Mouse (Mus musculus): ENCODE data around the gene Tectb. TPM values are rescaled to one million over a fixed set of nuclear protein-coding genes. Genes with fewer than 3 reads are reported as not detected.
"Not testable (repeated sequence)": the region's sequence is repeated elsewhere in the genome, so short reads cannot be mapped to it uniquely, and the experiment has no call there.

Gene Tectb
- polyA plus RNA-seq, 1 experiment from 2014 or later: not detected

DNA sequence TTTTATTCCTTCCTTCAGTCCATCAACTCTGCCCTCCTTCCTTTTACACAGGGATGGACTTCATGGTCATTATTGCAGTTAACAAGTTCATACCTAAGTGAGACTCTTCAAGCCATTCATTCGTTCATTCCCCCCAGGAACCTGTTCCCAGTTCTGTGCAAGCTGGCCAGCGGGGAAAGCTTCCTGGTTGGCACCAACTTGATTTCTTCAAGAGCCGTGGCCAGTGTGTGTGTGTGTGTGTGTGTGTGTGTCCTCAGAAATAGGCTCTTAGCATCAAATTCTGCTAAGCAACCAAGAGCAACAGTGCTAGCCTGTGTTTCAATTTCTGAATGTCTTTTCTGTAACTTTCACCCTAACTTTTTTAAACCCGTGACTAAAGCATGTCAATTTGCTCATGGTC is 14.6 kb upstream of the Tectb start:
- Histone ChIP-seq H3K27me3 (replicated peaks) (no peaks in the 10 kb centered on the region), H3K9me3 (peaks cover 11% of the 10 kb centered on the region; the same call in 1 of the 2 replicates), H3K9ac (no peak overlapping the region), H3K4me3 (no peak overlapping the region), H3K36me3 (no peaks in the 10 kb centered on the region), H3K4me1 (no peaks in the 10 kb centered on the region), H3K4me2 (no peak overlapping the region), H3K27ac (replicated peaks) (no peak overlapping the region)
- WGBS: 71% methylated on average over 4 of the region's 4 CpGs
- ATAC-seq (ENCODE audit: extremely low read depth, insufficient number of reproducible peaks, low FRiP score, low TSS enrichment): no peak

DNA sequence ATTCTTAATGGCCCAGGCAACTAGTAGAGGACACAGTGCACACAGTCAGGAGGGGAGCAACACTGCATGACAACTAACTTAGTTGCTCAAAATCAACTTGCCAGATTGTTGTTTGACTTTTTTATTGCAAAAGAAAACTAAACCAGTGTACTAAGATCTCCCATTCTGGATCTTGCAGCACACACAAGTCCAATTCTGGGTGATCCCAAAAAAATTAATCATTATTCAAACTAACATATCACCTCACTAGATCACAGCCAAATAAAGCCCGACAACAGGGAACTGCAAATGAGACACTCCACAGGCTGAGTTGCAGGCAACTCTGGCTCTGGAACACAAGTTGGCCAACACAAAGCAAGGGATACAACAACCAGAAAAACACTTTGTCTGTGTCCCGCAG is 13.8 kb upstream of the Tectb start:
- ATAC-seq (ENCODE audit: extremely low read depth, insufficient number of reproducible peaks, low FRiP score, low TSS enrichment): no peak
- Histone ChIP-seq H3K4me1 (no peaks in the 10 kb centered on the region), H3K9ac (no peak overlapping the region), H3K9me3 (peaks cover 11% of the 10 kb centered on the region; the same call in 1 of the 2 replicates), H3K4me2 (no peak overlapping the region), H3K27me3 (replicated peaks) (no peaks in the 10 kb centered on the region), H3K27ac (replicated peaks) (no peak overlapping the region), H3K4me3 (no peak overlapping the region), H3K36me3 (no peaks in the 10 kb centered on the region)
- WGBS: 80% methylated on average over 2 of the region's 2 CpGs

- WGBS: 37% methylated on average over 2 of the region's 2 CpGs
- no peaks in the 10 kb centered on the region for H3K4me1 ChIP-seq
- H3K27ac ChIP-seq (replicated peaks): no peak overlapping the region
- H3K27me3 ChIP-seq (replicated peaks): no peaks in the 10 kb centered on the region
- ATAC-seq (ENCODE audit: extremely low read depth, insufficient number of reproducible peaks, low FRiP score, low TSS enrichment): no peak
- H3K9ac ChIP-seq: no peak overlapping the region
- peaks cover 11% of the 10 kb centered on the region; the same call in 1 of the 2 replicates for H3K9me3 ChIP-seq
- no peak overlapping the region for H3K4me3 ChIP-seq
- no peaks in the 10 kb centered on the region for H3K36me3 ChIP-seq
- H3K4me2 ChIP-seq: no peak overlapping the region
Observed at GRCm38 (mm10) chr19:55167741-55168140, 12.8 kb upstream of the Tectb start.

DNA sequence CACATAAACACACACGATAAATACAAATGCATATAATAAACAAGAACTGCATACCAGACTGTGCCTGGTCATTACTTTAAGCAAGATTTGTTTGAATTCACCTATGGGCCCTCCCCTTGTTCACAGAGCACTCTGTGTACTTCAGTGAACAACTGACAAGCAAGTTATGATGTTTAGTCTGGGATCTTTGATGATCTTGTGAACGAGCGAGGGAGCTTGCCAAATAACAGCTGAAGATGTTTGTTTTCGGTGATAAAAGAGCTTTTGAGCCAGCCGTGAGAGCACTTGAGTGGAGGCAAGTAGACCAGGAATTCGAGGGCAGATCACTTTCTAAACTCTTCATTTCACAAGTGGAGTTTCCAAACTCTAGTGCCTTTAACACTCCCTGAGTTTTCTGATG is 12.2 kb upstream of the Tectb start:
- no peak overlapping the region for H3K4me2 ChIP-seq
- H3K36me3 ChIP-seq: no peaks in the 10 kb centered on the region
- 58% methylated on average over 6 of the region's 6 CpGs for WGBS
- H3K27me3 ChIP-seq (replicated peaks): no peaks in the 10 kb centered on the region
- H3K27ac ChIP-seq (replicated peaks): no peak overlapping the region
- no peak overlapping the region for H3K4me3 ChIP-seq
- H3K4me1 ChIP-seq: no peaks in the 10 kb centered on the region
- no peak overlapping the region for H3K9ac ChIP-seq
- H3K9me3 ChIP-seq: peaks cover 11% of the 10 kb centered on the region; the same call in 1 of the 2 replicates
- no peak for ATAC-seq (ENCODE audit: extremely low read depth, insufficient number of reproducible peaks, low FRiP score, low TSS enrichment)

- H3K4me1 ChIP-seq; ATAC-seq (ENCODE audit: extremely low read depth, insufficient number of reproducible peaks, low FRiP score, low TSS enrichment); H3K4me3 ChIP-seq; H3K27me3 ChIP-seq (replicated peaks); H3K4me2 ChIP-seq; H3K36me3 ChIP-seq; H3K9ac ChIP-seq; H3K27ac ChIP-seq (replicated peaks): not testable (repeated sequence)
- H3K9me3 ChIP-seq: peaks cover 11% of the 10 kb centered on the region; the same call in 1 of the 2 replicates
- 75% methylated on average over 8 of the region's 8 CpGs for WGBS
Observed at GRCm38 (mm10) chr19:55169236-55169729, 11.2 kb upstream of the Tectb start.

- Histone ChIP-seq H3K4me3 (no peak overlapping the region), H3K27ac (replicated peaks) (no peak overlapping the region), H3K9ac (no peak overlapping the region), H3K36me3 (no peaks in the 10 kb centered on the region), H3K27me3 (replicated peaks) (no peaks in the 10 kb centered on the region), H3K9me3 (peaks cover 11% of the 10 kb centered on the region; the same call in 1 of the 2 replicates), H3K4me2 (no peak overlapping the region), H3K4me1 (no peaks in the 10 kb centered on the region)
- ATAC-seq (ENCODE audit: extremely low read depth, insufficient number of reproducible peaks, low FRiP score, low TSS enrichment): no peak
Observed at GRCm38 (mm10) chr19:55170399-55170798, 10.1 kb upstream of the Tectb start.

GRCm38 (mm10) chr19:55171585-55171984 is 8.9 kb upstream of the Tectb start:
- 63% methylated on average over 1 of the region's 1 CpGs for WGBS
- ATAC-seq (ENCODE audit: extremely low read depth, insufficient number of reproducible peaks, low FRiP score, low TSS enrichment): no peak

GRCm38 (mm10) chr19:55177143-55177542 is 3.4 kb upstream of the Tectb start:
- 86% methylated on average over 3 of the region's 3 CpGs for WGBS
- H3K4me1 ChIP-seq: no peaks in the 10 kb centered on the region
- H3K4me3 ChIP-seq: no peak overlapping the region
- no peak for ATAC-seq (ENCODE audit: extremely low read depth, insufficient number of reproducible peaks, low FRiP score, low TSS enrichment)
- H3K27me3 ChIP-seq (replicated peaks): 0 out of 2 replicates have a peak, but pooled peaks cover 3% of the 10 kb centered on the region
- H3K27ac ChIP-seq (replicated peaks): no peak overlapping the region
- no peaks in the 10 kb centered on the region for H3K36me3 ChIP-seq
- no peak overlapping the region for H3K4me2 ChIP-seq
- no peak overlapping the region for H3K9ac ChIP-seq
- no peaks in the 10 kb centered on the region for H3K9me3 ChIP-seq

More at GRCm38 (mm10) chr19:55171585-55171984, 8.9 kb upstream of the Tectb start:
- Histone ChIP-seq H3K9ac (no peak overlapping the region), H3K27ac (replicated peaks) (no peak overlapping the region), H3K27me3 (replicated peaks) (no peaks in the 10 kb centered on the region), H3K4me3 (no peak overlapping the region), H3K9me3 (peaks cover 11% of the 10 kb centered on the region; the same call in 1 of the 2 replicates), H3K36me3 (no peaks in the 10 kb centered on the region), H3K4me2 (no peak overlapping the region), H3K4me1 (no peaks in the 10 kb centered on the region)

DNA sequence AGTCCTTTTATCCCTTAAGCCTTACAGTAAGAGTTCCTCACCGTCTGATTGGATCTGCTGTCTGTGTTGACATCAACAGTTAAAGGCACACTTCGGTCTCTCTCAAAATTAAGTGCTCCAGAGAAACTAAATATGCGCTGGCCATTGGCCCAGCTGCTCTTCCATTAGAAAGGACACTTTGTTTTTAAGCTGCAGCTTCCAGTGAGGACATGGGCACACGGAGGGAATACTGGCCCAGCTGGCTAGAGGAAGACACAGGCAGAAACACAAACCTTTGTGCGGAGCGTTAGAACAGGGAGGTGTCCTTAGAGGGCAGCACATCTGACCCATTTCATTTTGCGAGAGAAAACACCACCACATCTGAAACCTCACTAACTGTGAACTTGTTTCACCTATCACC is 3.9 kb downstream of the Tectb start:
- H3K4me2 ChIP-seq: no peak overlapping the region
- H3K27me3 ChIP-seq (replicated peaks): 0 out of 2 replicates have a peak, but pooled peaks cover 3% of the 10 kb centered on the region
- H3K9me3 ChIP-seq: no peaks in the 10 kb centered on the region
- no peaks in the 10 kb centered on the region for H3K36me3 ChIP-seq
- 68% methylated on average over 7 of the region's 7 CpGs for WGBS
- ATAC-seq (ENCODE audit: extremely low read depth, insufficient number of reproducible peaks, low FRiP score, low TSS enrichment): no peak
- no peak overlapping the region for H3K9ac ChIP-seq
- no peak overlapping the region for H3K27ac ChIP-seq (replicated peaks)
- no peaks in the 10 kb centered on the region for H3K4me1 ChIP-seq
- no peak overlapping the region for H3K4me3 ChIP-seq

DNA sequence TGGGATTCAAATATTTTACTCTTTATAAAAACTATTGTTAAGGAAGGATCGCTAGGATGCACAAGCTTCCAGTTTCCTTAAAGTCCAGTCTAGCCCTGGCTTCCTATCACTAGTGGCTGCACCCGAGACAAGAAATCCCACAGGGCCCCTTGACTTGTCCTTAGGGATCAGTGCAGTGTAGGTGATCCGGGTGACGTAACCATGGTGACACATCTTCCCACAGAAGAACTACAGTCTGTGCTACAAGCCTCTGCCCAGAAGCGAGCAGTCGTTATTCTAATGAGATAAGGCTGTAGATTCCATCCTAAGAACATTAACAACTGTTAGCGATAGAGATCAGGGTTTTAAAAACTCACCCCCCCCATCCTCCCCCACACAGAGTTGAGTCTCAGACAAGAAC is 4.5 kb downstream of the Tectb start:
- Histone ChIP-seq H3K9me3 (no peaks in the 10 kb centered on the region), H3K27me3 (replicated peaks) (0 out of 2 replicates have a peak, but pooled peaks cover 3% of the 10 kb centered on the region), H3K36me3 (no peaks in the 10 kb centered on the region), H3K4me2 (no peak overlapping the region), H3K4me3 (no peak overlapping the region), H3K27ac (replicated peaks) (no peak overlapping the region), H3K4me1 (peaks cover 5% of the 10 kb centered on the region; the same call in 1 of the 2 replicates), H3K9ac (no peak overlapping the region)
- WGBS: 60% methylated on average over 7 of the region's 7 CpGs
- ATAC-seq (ENCODE audit: extremely low read depth, insufficient number of reproducible peaks, low FRiP score, low TSS enrichment): no peak

DNA sequence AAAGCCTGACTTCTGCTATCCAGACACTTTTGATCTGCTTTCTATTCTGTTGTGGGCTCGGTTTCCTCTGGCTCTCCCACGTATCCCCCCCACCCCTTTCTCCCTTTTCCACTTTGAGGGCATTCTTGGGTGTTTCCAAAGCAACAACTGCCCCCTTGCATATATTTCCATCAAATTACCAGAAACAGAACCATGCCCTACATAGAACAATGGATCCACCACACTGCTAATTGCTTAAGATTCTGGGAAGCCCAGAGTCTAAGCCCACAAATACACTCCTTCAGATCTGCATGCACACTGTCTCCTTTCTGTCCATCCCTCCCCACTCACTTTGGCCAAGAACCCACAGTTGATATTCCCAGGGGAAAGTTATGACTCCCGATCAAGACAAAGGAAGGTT is 5.1 kb downstream of the Tectb start:
- Histone ChIP-seq H3K36me3 (no peaks in the 10 kb centered on the region), H3K4me3 (no peak overlapping the region), H3K4me2 (no peak overlapping the region), H3K27ac (replicated peaks) (no peak overlapping the region), H3K9me3 (no peaks in the 10 kb centered on the region), H3K27me3 (replicated peaks) (0 out of 2 replicates have a peak, but pooled peaks cover 3% of the 10 kb centered on the region), H3K4me1 (peaks cover 7% of the 10 kb centered on the region; the same call in 1 of the 2 replicates), H3K9ac (no peak overlapping the region)
- no peak for ATAC-seq (ENCODE audit: extremely low read depth, insufficient number of reproducible peaks, low FRiP score, low TSS enrichment)
- WGBS: 59% methylated on average over 3 of the region's 3 CpGs

DNA sequence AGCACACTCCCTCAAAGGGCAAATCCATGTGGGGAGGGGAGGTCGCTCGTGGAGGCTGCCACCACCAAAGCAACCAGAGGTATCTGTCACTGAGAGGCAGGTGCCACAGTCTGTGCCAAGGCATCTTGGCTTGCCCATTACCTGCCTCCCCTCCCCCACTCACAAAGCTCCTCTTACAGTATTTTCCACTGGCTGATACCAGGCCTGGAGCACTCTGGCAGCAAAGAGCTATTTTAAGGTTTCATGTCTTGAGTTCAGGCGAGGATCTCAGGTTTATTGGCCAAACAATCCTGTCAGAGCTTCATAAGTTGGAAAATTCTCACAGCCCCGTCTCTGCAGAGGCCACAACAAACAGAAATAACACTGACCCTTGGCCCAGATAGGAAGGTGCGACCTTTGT is 9.5 kb downstream of the Tectb start:
- Histone ChIP-seq H3K9ac (no peak overlapping the region), H3K36me3 (no peaks in the 10 kb centered on the region), H3K9me3 (no peaks in the 10 kb centered on the region), H3K27me3 (replicated peaks) (no peaks in the 10 kb centered on the region), H3K4me3 (no peak overlapping the region), H3K4me1 (peaks cover 18% of the 10 kb centered on the region), H3K27ac (replicated peaks) (no peak overlapping the region), H3K4me2 (no peak overlapping the region)
- ATAC-seq (ENCODE audit: extremely low read depth, insufficient number of reproducible peaks, low FRiP score, low TSS enrichment): no peak
- 61% methylated on average over 5 of the region's 5 CpGs for WGBS
